Mouse (Mus musculus) lung, postnatal 25 days (tissue): ENCODE results near the gene Ankrd45.
"Not testable (repeated sequence)": the region's sequence is repeated elsewhere in the genome, so short reads cannot be mapped to it uniquely, and the experiment has no call there.

Experiments
- DNase-seq: peaks from one replicate; pipeline ENCODE4 v3.0.0; 2022; ENCODE audit warnings: low spot score

Ankrd45 gene

DNA sequence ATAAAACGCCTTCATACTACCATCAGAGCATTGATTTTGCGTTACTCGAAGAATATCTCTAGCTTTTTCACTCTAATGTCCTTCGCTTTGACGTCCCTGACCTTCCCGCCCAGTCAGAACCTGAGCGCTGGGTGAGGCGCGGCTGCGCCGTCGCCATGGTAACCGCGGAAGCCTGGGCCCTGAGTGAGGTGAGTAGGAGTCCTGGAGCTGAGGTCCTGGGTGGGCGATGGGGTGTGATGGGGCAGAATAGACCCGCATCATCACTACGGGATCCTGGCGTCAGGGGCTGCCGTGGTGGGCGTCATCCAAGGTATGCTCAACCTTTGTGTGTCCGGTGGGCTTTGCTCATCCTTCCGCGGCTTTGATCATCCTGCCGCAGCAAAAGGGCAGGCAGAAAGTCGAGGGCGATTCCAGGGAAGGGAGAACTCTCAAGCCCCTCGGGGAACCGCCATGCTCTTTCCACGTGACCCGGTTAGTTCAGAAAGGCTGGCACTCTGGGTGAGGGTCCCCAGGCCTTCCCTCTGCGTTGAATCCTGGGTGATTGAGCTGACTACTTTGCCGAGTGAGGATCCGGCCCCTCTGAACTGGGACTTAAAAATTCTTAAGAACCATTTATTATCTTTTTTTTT, at the start of gene Ankrd45:
Gene Ankrd45, plus strand, starts transcription at position 161 of the 629 bp plus-strand sequence.
- DNase-seq: no peak

DNA sequence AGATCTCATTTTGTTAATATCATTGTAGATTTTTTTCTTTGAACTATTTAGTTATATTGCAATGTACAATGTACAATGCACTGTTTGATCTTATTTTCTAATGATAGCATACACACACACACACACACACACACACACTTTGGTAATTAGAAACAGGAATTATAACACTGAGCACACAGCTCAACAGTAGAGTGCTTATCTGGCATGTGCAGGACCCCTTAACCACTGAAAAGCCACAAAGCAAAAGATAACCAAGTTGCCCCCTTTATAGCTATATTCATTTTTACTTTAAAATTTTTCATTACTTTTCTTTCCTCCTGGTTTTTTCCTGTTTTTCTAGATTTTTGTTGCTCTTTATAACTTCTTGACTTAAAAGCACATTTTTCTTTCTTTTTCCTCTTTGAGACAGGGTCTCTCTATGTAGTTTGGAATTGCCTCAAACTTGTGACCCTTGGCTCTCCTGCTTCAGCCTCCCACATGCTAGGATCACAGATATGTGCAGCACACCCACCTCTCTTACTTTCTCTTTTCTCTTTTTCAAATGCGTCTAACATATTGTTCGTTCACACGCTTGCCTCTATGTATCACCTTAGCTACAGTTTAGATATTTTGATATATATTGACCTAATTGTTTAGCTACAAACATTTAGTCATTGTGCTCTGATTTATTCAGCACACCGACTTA, 42.6 kb upstream of the Ankrd45 start:
- no peak for DNase-seq

DNA sequence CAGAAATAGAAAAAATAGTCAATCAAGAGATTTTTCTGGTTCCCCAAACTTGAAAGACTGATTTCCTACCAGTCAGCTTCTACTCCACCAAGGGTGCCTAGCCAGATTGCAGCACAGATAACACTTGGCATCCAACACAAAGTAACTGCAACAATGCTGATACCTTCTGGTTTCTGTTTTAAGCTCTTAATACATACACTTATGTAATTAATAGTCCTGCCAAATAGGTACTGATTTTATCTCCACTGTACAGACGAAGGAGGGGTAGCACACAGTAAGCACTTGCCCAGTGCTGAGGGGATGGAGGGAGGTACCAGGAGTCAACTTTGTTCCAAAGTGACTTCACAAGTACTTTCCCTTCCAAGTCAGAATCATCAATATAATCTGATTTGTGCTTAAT, 38.6 kb upstream of the Ankrd45 start:
- DNase-seq: no peak

DNA sequence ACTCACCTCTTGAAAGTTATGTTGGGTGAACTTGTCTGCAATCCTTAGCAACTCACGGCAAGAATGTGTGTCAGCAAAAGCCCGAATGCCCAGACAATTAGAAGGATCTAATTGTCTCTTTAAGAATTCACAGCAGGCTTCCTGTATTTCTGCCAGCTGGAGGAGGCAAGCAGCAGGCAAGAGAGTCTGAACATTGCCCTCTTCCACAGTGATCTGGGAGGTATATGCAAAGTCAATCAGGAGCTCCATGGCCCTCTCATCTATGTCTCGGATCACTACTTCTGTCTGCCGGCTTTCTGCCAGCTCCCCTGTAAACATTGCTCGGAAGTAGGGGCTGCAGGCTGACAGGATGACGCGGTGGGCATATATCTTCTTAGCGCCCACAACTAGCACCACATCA, 33.3 kb upstream of the Ankrd45 start:
- no peak for DNase-seq

DNA sequence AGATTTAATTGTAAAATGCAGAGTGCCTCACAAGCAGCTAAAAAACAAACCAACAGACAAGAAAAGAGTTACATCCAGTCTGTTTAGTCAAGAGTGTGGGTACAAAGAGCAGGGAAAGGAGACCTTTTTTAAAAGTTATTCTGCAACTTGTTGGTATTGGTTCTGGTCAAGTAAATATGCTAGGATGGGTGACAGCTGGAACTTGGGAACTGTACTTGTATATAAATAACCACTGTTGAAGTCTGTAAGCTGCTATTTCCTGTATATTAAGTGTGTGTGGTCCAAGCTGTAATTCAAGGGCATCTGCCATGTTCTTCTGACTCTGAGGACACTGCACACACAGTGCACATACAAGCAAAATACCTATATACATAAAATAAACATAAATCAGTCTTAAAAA, 27.9 kb upstream of the Ankrd45 start:
- DNase-seq: no peak

DNA sequence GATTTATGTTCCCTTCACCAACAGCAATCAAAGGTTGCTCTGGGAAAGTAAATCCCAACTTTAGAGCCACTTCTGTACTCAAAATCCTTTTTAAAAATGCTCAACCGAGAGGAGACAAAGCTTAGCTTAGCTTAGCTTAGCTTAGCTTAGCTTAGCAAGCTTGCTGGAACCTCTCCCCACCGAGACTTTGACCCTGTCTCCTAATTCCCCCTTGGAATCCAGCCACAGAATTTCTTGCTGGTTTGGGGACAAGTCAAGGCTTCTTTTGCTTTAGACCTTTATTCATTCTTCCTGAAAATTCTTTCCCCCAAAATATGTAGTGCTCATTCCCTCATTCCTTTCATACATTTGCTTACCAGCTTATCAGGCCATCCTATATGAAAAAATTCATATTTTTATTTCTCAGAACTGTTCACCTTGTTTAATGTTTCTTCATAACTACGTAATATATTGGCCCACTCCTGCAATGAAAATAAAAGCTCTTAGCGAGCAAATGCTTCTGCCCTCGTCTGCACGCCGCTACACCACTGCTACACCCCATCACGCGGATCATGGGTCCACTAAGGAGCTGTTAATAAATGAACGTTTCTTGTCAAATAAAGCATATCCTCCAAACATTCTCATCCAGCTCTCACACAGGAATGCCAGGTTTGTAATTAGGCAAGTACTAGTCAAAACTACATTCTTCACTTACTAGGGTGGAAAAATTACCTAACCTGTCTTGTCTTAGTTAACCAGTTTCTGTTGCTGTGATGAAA, 19.7 kb upstream of the Ankrd45 start:
- DNase-seq: no peak

DNA sequence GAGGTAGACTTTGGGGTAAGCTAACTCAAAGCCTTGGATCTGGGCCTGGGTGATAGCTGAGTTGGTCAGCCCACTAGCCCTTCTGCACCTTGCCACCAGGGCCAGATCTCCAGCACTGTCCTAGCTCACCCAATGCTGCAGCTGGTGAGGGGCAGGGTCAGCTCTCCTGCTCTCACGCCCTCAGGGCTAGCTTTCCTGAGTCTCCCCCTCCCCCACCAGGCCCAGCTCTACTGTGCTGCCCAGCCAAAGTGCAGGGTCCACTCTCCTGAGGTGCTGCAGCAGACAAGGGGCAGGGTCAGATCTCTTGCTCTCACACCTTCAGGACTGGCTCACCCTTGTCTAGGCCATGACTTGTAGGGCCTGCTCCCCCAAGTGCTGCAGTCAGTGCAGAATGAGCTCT, 16.0 kb upstream of the Ankrd45 start:
- DNase-seq: no peak

DNA sequence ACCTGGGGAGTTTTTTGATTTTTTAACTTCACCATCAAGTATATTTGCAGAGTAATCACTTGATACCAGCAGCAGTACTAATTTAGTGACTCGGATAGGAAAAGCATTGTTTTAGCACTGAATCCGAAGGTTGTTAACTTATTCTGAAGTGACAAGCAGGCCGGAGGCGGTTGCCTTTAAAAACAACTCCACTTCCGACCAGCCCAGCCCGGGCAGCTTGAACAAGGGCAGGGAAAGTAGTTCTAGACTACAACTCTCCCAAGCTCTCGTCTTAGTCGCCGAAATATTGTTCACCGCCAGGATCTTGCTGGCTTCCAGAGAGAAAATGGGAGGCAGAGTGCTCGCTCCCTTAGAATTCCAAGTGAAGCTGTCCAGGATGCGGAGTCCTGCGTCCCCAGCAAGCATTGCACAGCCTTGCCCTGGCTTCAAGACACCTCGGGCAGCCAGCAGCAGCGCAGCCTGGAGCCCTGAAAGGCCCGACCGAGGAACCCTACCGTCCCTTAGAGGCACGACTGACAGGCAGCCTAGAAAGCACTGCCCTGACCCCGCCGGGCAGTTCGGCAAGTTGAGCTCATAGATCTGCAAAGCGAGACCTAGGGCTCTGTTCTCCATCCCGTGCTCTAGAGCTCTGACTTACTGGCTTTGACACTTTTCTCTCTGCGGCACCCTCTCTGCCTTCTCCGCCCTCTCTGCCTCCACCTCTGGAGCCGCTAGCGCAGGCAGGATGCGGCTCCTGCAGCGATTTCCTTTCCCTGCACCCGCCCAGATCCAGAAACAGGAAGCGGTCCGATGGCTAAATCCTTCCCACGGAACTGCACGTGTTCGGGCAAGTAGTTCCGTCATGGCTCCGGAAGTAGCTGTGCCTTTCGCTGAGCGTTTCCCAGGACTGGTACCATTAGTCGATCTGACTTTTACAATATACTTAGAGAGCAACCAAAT, 11.5 kb upstream of the Ankrd45 start, which contains the start of gene Klhl20:
Gene Klhl20, minus strand, starts transcription at position 786 of the 939 bp plus-strand sequence.
- DNase-seq: peak; percentile 93

DNA sequence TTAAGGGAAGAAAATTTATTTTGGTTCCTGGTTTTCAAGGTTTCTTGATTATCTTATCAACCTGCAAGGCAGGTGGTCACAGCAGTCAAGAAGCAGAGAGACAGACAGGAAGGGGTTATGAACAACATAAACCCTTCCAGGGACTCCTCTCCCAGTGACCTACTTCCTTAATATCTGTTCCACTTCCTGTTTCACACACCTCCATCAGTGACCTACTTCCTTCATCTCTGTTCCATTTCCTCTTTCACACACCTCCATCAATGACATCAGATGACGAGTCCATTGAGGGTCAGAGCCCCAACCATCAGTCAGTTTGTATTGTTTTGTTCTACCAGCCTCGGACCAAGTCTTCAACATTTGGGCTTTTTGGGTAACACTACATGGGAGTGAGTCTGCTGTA, 3.0 kb upstream of the Ankrd45 start:
- DNase-seq: no peak

DNA sequence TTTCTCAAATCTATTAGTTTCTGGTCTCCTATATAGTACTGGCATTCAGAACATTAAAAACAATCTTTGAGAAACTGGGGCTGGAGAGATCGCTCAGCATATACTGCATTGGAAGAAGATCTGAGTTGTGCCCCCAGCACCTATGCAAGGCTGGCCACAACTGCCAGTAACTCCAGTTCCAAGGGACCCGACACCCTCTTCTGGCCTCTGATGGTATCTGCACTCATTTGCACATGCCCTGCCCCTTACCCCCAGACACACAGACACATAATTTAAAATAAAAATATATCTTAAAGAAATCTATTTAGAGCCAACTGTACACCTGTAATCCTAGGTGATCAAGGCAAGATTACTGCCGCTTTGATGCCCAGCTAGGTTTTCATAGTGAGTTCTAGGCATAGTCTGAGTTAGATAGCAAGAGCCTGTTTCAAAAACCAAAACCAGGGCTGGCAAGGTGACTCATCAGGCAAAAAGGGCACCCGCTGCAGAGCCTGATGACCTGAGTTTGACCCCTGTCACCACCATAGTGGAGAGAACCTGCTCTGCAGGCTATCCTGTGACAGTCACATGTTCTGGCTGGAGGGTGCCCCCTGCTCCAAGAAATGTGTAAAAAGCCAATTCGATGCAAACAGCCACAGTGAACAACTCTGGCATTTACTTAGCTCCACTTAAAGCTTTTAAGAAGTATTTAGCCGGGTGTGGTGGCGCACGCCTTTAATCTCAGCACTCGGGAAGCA, 2.3 kb upstream of the Ankrd45 start:
- DNase-seq: no peak

DNA sequence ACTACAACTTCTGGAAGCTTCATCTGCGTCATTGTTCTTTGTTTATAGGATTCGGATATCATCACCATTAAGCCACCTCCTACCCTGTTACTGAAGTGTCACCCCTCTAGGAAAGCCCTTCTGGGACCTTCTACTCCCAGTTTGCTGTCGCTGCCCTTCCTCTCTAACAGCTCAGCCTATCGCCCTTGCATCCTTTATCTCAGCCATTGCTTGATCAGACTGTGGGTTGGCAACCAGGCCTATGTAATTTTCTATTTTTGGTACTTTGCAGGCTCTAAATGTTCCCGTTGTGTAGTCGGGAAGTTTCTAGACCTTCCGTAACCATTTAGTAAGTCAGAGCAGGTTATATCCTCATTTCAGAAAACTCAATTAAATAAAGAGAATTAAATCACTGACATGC, 725 bp downstream of the Ankrd45 start:
- no peak for DNase-seq

DNA sequence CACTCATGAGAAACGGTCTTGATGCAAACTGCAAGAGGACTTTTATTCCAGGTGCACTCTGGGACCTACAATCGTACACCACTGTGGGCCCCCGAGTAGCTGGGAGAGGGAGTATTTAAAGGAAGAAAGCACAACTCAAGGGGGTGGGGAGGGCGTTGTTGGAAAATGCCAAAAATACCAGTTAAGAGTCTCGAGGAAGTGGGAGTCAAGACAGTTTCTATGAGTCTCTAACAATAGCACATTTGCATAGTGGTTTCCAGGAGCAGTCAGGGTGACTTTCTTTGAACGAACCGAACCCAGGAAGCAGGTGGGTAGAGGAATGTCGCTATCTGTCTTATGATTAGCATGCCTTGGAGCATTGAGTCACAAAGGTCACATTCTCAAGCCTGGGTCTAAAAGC, 3.1 kb downstream of the Ankrd45 start:
- not testable (repeated sequence) for DNase-seq

DNA sequence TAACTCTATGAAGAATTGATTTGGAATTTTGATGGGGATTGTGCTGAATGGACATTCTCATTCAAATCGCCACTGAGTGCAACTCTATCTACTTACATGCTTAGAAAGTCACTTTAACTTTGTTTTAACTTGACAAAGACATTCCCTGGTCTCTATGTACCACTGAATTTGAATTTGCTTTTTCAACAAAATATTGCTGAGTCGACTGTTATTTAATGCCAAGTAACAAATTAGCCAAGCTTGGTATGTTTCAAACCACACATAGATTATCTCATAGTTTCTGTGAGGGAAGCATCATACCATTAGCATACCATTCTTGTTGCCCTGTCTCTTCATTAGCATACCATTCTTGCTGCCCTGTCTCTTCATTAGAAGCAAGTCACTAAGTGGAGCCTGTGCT, 5.4 kb downstream of the Ankrd45 start:
- no peak for DNase-seq

DNA sequence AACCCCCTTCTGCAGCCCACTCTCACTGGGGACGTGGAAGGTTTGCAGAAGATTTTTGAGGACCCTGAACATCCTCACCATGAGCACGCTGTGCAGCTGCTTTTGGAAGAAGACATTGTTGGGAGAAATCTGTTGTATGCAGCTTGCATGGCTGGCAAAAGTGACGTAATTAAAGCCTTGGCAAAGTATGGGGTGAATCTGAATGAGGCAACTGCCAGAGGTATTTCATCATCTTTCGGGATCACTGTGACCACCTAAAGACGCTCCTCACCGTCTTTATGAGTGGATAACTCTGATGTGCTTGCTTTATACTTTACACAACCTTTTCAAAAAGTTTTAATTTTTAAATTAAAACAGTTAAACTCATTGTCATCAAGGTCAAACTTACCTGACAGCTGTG, 8.6 kb downstream of the Ankrd45 start:
- DNase-seq: no peak

DNA sequence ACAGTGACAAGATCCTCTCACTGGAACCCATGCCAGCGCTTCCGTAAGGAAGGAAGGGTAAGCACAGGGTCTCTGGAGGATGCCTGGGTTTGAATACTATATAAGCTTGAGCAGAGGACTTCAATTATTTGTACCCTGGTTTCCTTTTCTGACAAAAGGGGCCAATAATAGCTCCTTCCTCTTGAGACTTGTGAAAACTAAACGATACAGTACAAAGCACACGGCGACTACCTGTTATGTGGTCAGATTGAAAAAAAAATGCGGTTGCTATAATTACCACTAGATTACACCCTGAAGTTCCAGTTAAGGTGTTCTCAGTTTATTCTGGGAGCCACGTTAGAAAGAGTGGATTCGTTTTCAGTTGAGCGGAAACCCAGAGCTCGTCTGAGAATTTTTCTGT, 14.1 kb downstream of the Ankrd45 start:
- peak; percentile 14 for DNase-seq

DNA sequence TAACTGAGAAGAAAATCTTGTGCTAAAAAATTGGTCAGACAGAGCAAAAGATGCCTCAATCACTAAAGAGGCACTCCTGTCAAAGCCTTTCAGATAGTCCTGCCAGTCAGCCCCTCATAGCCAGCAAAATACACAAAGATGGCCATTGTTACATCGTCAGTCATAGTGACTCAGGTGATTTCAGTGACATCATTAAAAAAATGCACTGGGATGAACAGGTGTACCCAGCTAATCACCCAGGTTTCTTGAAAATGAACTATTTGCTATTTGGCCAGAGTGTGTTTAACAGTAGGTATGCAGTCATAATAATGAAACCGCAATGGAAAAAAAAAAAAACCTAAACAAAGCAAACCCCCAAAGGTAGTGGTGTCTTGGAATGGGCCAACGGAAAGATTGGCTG, 16.7 kb downstream of the Ankrd45 start, which contains the start of gene Tex50:
Gene Tex50, minus strand, starts transcription at position 101 of the 400 bp plus-strand sequence.
- DNase-seq: no peak

DNA sequence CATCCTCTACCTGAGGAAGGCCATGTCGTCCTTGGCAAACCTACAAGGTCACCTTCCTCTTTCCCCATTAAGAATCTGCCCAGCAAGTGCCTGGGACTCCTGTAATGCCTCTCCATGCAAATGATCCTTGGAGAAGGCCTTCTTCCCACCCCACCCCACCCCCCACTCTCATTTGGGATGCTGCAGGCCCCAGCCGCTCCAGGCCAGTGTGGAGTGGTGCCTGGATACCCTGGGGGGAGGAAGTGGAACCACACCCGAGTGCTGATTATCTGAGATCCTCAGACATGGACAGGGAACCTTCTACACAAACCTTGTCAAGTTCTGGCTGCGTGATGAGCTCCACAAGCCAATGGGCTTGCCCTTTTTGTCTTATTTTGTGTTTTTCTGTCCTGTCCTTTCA, 17.8 kb downstream of the Ankrd45 start:
- no peak for DNase-seq

DNA sequence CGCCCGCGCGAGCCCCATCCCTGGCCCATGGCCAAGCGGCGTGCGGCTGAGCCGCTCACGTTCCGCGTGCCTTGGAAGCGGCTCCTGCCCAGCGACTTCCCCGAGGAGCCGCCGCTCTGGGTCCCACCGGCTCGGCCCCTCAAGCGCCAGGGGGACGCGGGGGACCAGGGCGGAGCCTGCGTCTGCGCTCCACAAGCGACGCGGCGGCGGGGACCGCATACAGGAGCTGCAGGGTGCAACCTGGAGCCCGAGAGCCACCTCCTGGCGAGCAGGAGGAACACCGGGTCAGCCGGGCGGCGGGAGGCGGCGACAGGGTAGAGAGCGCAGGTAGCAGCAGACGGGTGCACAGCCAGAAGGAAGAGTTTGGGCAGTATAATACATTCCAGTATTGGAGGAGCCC, 28.2 kb downstream of the Ankrd45 start:
- peak; percentile 63 for DNase-seq

DNA sequence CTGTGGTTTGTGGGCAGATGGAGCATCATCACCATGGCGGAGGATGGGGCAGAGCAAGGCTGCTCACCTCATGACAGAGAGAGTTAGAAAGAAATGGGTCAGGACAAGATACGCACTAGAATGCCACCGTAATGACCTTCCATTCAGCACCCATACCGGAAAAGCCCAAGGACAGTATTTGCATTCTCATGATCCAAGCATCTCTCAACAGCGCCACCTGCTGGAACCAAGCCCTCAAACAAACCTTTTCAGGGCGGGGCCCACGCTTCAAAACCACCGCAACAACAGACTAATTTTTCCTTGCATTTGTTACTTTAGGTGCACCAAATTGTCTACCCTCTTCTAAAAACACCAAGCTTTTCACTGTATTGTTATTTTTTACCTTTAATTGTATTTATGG, 38.2 kb downstream of the Ankrd45 start:
- peak; percentile 43 for DNase-seq

DNA sequence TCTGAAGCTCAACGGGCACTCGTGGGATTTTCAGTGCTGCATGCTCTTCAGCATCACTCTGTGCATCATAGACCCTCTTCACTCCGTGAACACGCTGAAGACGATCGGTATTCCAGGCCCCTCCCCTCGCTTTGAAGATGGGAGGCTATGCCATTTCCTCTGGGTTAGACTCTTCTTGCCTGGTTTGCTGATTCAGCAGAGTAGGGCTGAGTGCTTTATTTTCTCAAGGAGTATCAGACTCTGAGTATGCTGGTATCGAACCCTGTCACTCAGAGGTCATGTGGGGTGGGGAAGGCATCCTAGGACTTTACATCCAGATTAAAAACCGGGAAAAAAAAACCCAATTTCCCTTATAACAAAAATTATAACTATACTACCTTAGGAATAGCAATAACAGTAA, 39.9 kb downstream of the Ankrd45 start:
- DNase-seq: no peak

DNA sequence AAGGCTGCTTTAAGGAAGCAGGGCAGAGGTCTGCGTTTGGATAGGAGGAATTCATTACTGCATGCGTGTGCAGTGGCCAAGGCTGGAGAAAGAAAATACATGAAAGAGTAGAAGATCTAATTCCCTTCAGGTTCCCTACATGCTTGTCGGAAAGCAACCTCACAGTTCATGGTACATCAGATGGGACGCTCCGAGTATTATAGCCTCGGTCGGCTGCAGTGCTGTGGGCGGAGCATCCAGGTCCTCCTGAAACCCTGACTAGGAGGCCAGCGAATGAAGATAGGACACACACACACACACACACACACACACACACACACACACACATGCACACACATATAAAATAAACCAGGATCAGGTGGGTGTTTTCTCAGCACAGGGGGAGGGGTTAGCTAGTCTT, 41.2 kb downstream of the Ankrd45 start:
- DNase-seq: no peak
